23 mouse cellular contexts compared by ENCODE assay signal in genomic region chr11:4715596-4715995, GRCm38 (mm10). TPM values are rescaled to one million over a fixed set of nuclear protein-coding genes. Genes with fewer than 3 reads are reported as not detected.
DNase-seq lines count a peak whose midpoint lies in the region; ATAC-seq and TF ChIP-seq lines count a peak whose summit lies in the region.
"Had no signal": no experiment of that assay in that cellular context is flagged by ENCODE, and none has a peak within 500 bp of the region (broad histone marks: within the 10 kb centered on the region; RNA-seq: fewer than 3 reads in every experiment).

No protein-coding gene starts in this region.

- peak; percentile 72 for DNase-seq in yolk sac, embryonic 10.5 days (ENCODE audit: low spot score)
- DNase-seq in layer of hippocampus, postnatal 36 days: no peak
- DNase-seq: adrenal gland, adult 2 months; adrenal gland, postnatal 10 days; adrenal gland, postnatal 25 days; cerebellum, adult 11 months; cerebellum, adult 18-20 months; cerebellum, adult 8-10 months; cerebellum, adult 9-11 months; cerebellum, postnatal 14 days; cerebellum, postnatal 36 days; embryo, embryonic 11 days had no signal

- peak; percentile 45; the same call in 1 of the 2 replicates for ATAC-seq in intestine, embryonic 15.5 days
- no peak for ATAC-seq in intestine, postnatal 0 days
- ATAC-seq in intestine, embryonic 16.5 days: peak; percentile 66
- ATAC-seq: forebrain, embryonic 14.5 days; forebrain, embryonic 16.5 days had no signal

- no peak for TF ChIP-seq CTCF in intestine, postnatal 0 days (IDR thresholded peaks at IDR 0.05; ENCODE audit: low read depth)

- no peak overlapping the region for H3K4me3 ChIP-seq in intestine, embryonic 15.5 days (replicated peaks)
- H3K4me3 ChIP-seq in intestine, postnatal 0 days (ENCODE audit: low read depth, low read length): no peak overlapping the region
- no peak overlapping the region for H3K4me3 ChIP-seq in intestine, embryonic 16.5 days (ENCODE audit: low read length)
- H3K4me3 ChIP-seq: embryonic facial prominence, embryonic 13.5 days; embryonic facial prominence, embryonic 15.5 days; erythroblast, embryonic 14.5 days; forebrain, embryonic 10.5 days; forebrain, embryonic 12.5 days had no signal

- no peak overlapping the region for H3K9ac ChIP-seq in intestine, embryonic 15.5 days
- no peak overlapping the region for H3K9ac ChIP-seq in intestine, postnatal 0 days (ENCODE audit: low read depth, low read length)
- no peak overlapping the region for H3K9ac ChIP-seq in intestine, embryonic 16.5 days (ENCODE audit: low read depth, low read length)
- H3K9ac ChIP-seq: embryonic facial prominence, embryonic 13.5 days; embryonic facial prominence, embryonic 15.5 days; forebrain, embryonic 12.5 days had no signal

- H3K27ac ChIP-seq in intestine, embryonic 15.5 days: no peak overlapping the region
- H3K27ac ChIP-seq in intestine, postnatal 0 days (ENCODE audit: low read depth, low read length): no peak overlapping the region
- H3K27ac ChIP-seq in intestine, embryonic 16.5 days (ENCODE audit: low read length): 0 out of 2 replicates have a peak overlapping the region, but pooled peaks have one; percentile 8
- H3K27ac ChIP-seq: embryonic facial prominence, embryonic 13.5 days; embryonic facial prominence, embryonic 15.5 days; forebrain, embryonic 10.5 days; forebrain, embryonic 12.5 days had no signal

- 73% methylated on average over 4 of the region's 4 CpGs for WGBS in intestine, embryonic 15.5 days
- 53% methylated on average over 4 of the region's 4 CpGs for WGBS in intestine, postnatal 0 days
- WGBS in intestine, embryonic 16.5 days: 67% methylated on average over 4 of the region's 4 CpGs

- no peak overlapping the region for H3K4me2 ChIP-seq in intestine, embryonic 15.5 days (replicated peaks)
- H3K4me2 ChIP-seq in intestine, postnatal 0 days (replicated peaks; ENCODE audit: low read depth): no peak overlapping the region
- H3K4me2 ChIP-seq in intestine, embryonic 16.5 days (ENCODE audit: low read depth, low read length): no peak overlapping the region
- H3K4me2 ChIP-seq: embryonic facial prominence, embryonic 13.5 days; embryonic facial prominence, embryonic 15.5 days; forebrain, embryonic 12.5 days had no signal

- no peaks in the 10 kb centered on the region for H3K9me3 ChIP-seq in intestine, embryonic 15.5 days
- no peaks in the 10 kb centered on the region for H3K9me3 ChIP-seq in intestine, postnatal 0 days (ENCODE audit: control insufficient read depth)
- H3K9me3 ChIP-seq in intestine, embryonic 16.5 days (ENCODE audit: control insufficient read depth, low read length): no peaks in the 10 kb centered on the region
- H3K9me3 ChIP-seq: embryonic facial prominence, embryonic 13.5 days; embryonic facial prominence, embryonic 15.5 days; forebrain, embryonic 10.5 days; forebrain, embryonic 12.5 days had no signal

- H3K27me3 ChIP-seq in intestine, embryonic 15.5 days (replicated peaks): no peaks in the 10 kb centered on the region
- H3K27me3 ChIP-seq in intestine, postnatal 0 days (replicated peaks; ENCODE audit: control insufficient read depth, insufficient read depth, low read length): no peaks in the 10 kb centered on the region
- no peaks in the 10 kb centered on the region for H3K27me3 ChIP-seq in intestine, embryonic 16.5 days (replicated peaks; ENCODE audit: control insufficient read depth, insufficient read depth, low read length)
- H3K27me3 ChIP-seq: embryonic facial prominence, embryonic 13.5 days; embryonic facial prominence, embryonic 15.5 days; forebrain, embryonic 12.5 days had no signal

- H3K36me3 ChIP-seq in intestine, embryonic 15.5 days: no peaks in the 10 kb centered on the region
- H3K36me3 ChIP-seq in intestine, postnatal 0 days (ENCODE audit: control insufficient read depth, insufficient read depth): no peaks in the 10 kb centered on the region
- H3K36me3 ChIP-seq in intestine, embryonic 16.5 days (ENCODE audit: control insufficient read depth, insufficient read depth, low read length): no peaks in the 10 kb centered on the region
- H3K36me3 ChIP-seq: embryonic facial prominence, embryonic 13.5 days; embryonic facial prominence, embryonic 15.5 days; forebrain, embryonic 10.5 days; forebrain, embryonic 12.5 days had no signal

- no peaks in the 10 kb centered on the region for H3K4me1 ChIP-seq in intestine, embryonic 15.5 days (replicated peaks)
- no peaks in the 10 kb centered on the region for H3K4me1 ChIP-seq in intestine, postnatal 0 days (replicated peaks; ENCODE audit: control insufficient read depth, insufficient read depth, low read length)
- H3K4me1 ChIP-seq in intestine, embryonic 16.5 days (ENCODE audit: control insufficient read depth, insufficient read depth, low read length): no peaks in the 10 kb centered on the region
- H3K4me1 ChIP-seq: forebrain, embryonic 10.5 days; forebrain, embryonic 12.5 days had no signal

RNA-seq across cellular contexts. Expression of gene Zmat5, which starts 11.1 kb away (rescaled TPM):
- 60.9 and 63.0 TPM in 2 replicates for polyA plus RNA-seq in intestine, embryonic 15.5 days (2015; fragmentation: Nextera tagmentation; extraction: Ambion mirVana)
- 62.6 and 67.9 TPM in 2 replicates for polyA plus RNA-seq in intestine, postnatal 0 days (2015; fragmentation: Nextera tagmentation; extraction: Ambion mirVana)
- polyA plus RNA-seq in intestine, embryonic 16.5 days (2015; fragmentation: Nextera tagmentation; extraction: Ambion mirVana): 64.8 and 66.0 TPM in 2 replicates
- 10 to 100 TPM; 33.0 to 38.2 TPM for total RNA-seq in layer of hippocampus, postnatal 36 days (2021)

RNA-seq across cellular contexts. Expression of gene Uqcr10, which starts 11.5 kb away (rescaled TPM):
- 1,117 and 1,212 TPM in 2 replicates for polyA plus RNA-seq in intestine, embryonic 15.5 days (2015; fragmentation: Nextera tagmentation; extraction: Ambion mirVana)
- 1,715 and 1,847 TPM in 2 replicates for polyA plus RNA-seq in intestine, postnatal 0 days (2015; fragmentation: Nextera tagmentation; extraction: Ambion mirVana)
- 1,259 and 1,267 TPM in 2 replicates for polyA plus RNA-seq in intestine, embryonic 16.5 days (2015; fragmentation: Nextera tagmentation; extraction: Ambion mirVana)
- total RNA-seq in layer of hippocampus, postnatal 36 days (2021): 100 to 1,000 TPM; 370 to 401 TPM

RNA-seq across cellular contexts. Expression of gene Cabp7, which starts 31.0 kb away (rescaled TPM):
- polyA plus RNA-seq in intestine, embryonic 15.5 days (2015; fragmentation: Nextera tagmentation; extraction: Ambion mirVana): 0.13 and 0.21 TPM in 2 replicates
- polyA plus RNA-seq in intestine, postnatal 0 days (2015; fragmentation: Nextera tagmentation; extraction: Ambion mirVana): 0.10 and 0.13 TPM in 2 replicates
- 0.07 and 0.15 TPM in 2 replicates for polyA plus RNA-seq in intestine, embryonic 16.5 days (2015; fragmentation: Nextera tagmentation; extraction: Ambion mirVana)
- total RNA-seq in layer of hippocampus, postnatal 36 days (2021): 100 to 1,000 TPM; 287 to 306 TPM
- total RNA-seq: adrenal gland, postnatal 25 days; common myeloid progenitor, adult 5-6 weeks had no signal
- polyA plus RNA-seq: erythroblast, embryonic 14.5 days had no signal
